Mouse (Mus musculus) limb, embryonic 14.5 days (tissue): ENCODE measurements at regions not wholly inside any gene's neighbourhood (a gene's known extent, or its start where the extent isn't known, plus 50 kb on each side); places are given as distances from the start of the nearest gene placed in this dataset.
A peak's percentile ranks its signal among the peaks of the same experiment; 100 is the strongest.

Source experiments
- ATAC-seq: fragments of 200-750 bp; cut with Nextera tagmentation; 2 replicates; pipeline ENCODE4 v1.8.0; 2017; ENCODE audit warnings: low read depth, moderate number of reproducible peaks, moderate TSS enrichment; ENCODE audit not compliant: low FRiP score
- DNase-seq: peaks from one replicate; pipeline ENCODE4 v3.0.0-alpha.2; 2015; ENCODE audit warnings: low spot score
- H3K27ac ChIP-seq: fragments of 300-500 bp; sonication (generic); replicated peaks from 2 replicates; pipeline ENCODE4 v1.5.1; 2014; ENCODE audit warnings: low read depth, mild to moderate bottlenecking, low read length, moderate library complexity, mixed read lengths
- H3K27me3 ChIP-seq: fragments of 300-500 bp; sonication (generic); 2 replicates; pipeline ENCODE4 v1.6.1; 2014; ENCODE audit warnings: low read length, mixed read lengths; ENCODE audit not compliant: control insufficient read depth, insufficient read depth
- H3K36me3 ChIP-seq: fragments of 300-500 bp; sonication (generic); 2 replicates; pipeline ENCODE4 v1.6.1; 2014; ENCODE audit warnings: mild to moderate bottlenecking, low read length, moderate library complexity, mixed read lengths; ENCODE audit not compliant: control insufficient read depth, insufficient read depth
- H3K4me1 ChIP-seq: fragments of 300-500 bp; sonication (generic); 2 replicates; pipeline ENCODE4 v1.6.1; 2014; ENCODE audit warnings: antibody characterized with exemption, low read length, mixed read lengths; ENCODE audit not compliant: control insufficient read depth, insufficient read depth
- H3K4me2 ChIP-seq: fragments of 300-500 bp; sonication (generic); replicated peaks from 2 replicates; pipeline ENCODE4 v1.6.1; 2014; ENCODE audit warnings: low read depth, mild to moderate bottlenecking, low read length, moderate library complexity; ENCODE audit not compliant: severe bottlenecking
- H3K4me3 ChIP-seq: fragments of 300-500 bp; sonication (generic); replicated peaks from 2 replicates; pipeline ENCODE4 v1.5.1; 2014; ENCODE audit warnings: low read length
- H3K9ac ChIP-seq: fragments of 300-500 bp; sonication (generic); 2 replicates; pipeline ENCODE4 v1.6.1; 2014; ENCODE audit warnings: mild to moderate bottlenecking, low read depth, low read length, moderate library complexity; ENCODE audit not compliant: severe bottlenecking
- H3K9me3 ChIP-seq: fragments of 300-500 bp; sonication (generic); 2 replicates; pipeline ENCODE4 v1.6.1; 2016; ENCODE audit warnings: low read length; ENCODE audit not compliant: control insufficient read depth
- POLR2A ChIP-seq: fragments of 200-500 bp; IDR thresholded peaks from 2 replicates; pipeline ENCODE4 v1.8.0; 2012; ENCODE audit warnings: inconsistent platforms, mild to moderate bottlenecking, moderate library complexity, borderline replicate concordance; ENCODE audit not compliant: insufficient read depth, insufficient read length; ENCODE audit errors: extremely low read depth
- WGBS: fragments of 180-500 bp; shearing (Covaris S2); extraction: QIAGEN DNeasy Blood & Tissue Kit; methylation state at CpG from one replicate; pipeline ENCODE4 v1.1.7; 2014; 5-methylcytosine and 5-hydroxymethylcytosine counted together

- no peaks in the 10 kb centered on the region for H3K27me3 ChIP-seq
- DNase-seq (peak; percentile 86), ATAC-seq (peak; percentile 88)
- H3K9me3 ChIP-seq = no peaks in the 10 kb centered on the region
- H3K4me3 ChIP-seq = no peak overlapping the region
- H3K27ac ChIP-seq = peak overlapping the region; percentile 85
- WGBS = 15% methylated on average over 13 of the region's 13 CpGs
- no peak for TF ChIP-seq POLR2A
- peaks cover 45% of the 10 kb centered on the region for H3K4me1 ChIP-seq
- H3K9ac ChIP-seq = no peak overlapping the region
- H3K36me3 ChIP-seq = no peaks in the 10 kb centered on the region
- H3K4me2 ChIP-seq = no peak overlapping the region
Measured at GRCm38 (mm10) chr17:83913711-83914415, 66.1 kb upstream of the Haao start.

DNA sequence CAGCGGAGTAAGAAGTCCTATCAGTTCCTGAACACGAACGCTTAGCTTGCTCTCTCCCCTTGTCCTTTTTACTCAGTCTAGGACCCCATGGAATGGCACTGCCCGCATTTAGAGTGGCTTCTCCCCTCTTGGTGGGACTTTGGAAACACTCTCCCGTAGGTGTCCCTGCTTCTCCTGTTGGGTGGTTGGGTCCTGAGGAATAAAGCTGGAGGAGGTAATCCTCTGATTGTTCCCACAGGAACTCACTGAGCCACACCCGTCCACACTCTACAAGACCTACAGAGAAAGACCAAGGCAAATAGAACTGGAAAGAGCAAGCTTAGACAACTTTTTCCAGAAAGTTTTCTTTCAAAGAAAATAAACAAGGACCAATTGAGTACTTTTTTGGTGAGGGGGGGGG, 64.7 kb upstream of the Haao start:
- 97% methylated on average over 6 of the region's 6 CpGs for WGBS
- ATAC-seq = no peak
- Histone ChIP-seq H3K9me3 (no peaks in the 10 kb centered on the region), H3K27ac (peak overlapping the region; percentile 85), H3K4me1 (peaks cover 33% of the 10 kb centered on the region), H3K36me3 (no peaks in the 10 kb centered on the region), H3K4me2 (no peak overlapping the region), H3K4me3 (no peak overlapping the region), H3K9ac (no peak overlapping the region), H3K27me3 (no peaks in the 10 kb centered on the region)
- DNase-seq = no peak
- no peak for TF ChIP-seq POLR2A

DNA sequence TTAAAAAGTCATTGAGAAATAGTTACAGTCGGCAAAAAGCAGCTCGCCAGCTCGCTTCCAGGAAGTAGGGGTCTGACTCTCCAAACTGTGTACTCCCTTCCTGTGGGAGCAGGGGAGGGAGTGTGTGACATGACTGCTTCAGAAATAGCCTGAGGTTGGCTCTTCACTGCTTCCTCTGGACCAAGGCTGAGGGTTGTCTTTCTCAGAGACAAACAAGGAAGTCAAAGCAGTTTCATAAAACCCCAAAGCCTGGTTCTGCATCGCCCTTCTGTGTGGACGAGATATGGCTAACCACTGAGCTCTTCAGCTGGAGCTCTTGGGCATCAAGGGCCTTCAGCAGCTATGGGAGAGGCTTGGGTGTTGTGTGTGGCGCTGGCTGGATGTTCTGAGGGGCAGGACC, 61.0 kb upstream of the Haao start:
- Histone ChIP-seq H3K4me1 (peaks cover 6% of the 10 kb centered on the region), H3K9me3 (no peaks in the 10 kb centered on the region), H3K4me3 (no peak overlapping the region), H3K4me2 (no peak overlapping the region), H3K36me3 (no peaks in the 10 kb centered on the region), H3K27ac (no peak overlapping the region), H3K27me3 (no peaks in the 10 kb centered on the region), H3K9ac (no peak overlapping the region)
- 88% methylated on average over 6 of the region's 6 CpGs for WGBS
- no peak for TF ChIP-seq POLR2A
- no peak for ATAC-seq
- DNase-seq = no peak

GRCm38 (mm10) chr17:83907538-83907937, 59.8 kb upstream of the Haao start:
- no peak for ATAC-seq

DNA sequence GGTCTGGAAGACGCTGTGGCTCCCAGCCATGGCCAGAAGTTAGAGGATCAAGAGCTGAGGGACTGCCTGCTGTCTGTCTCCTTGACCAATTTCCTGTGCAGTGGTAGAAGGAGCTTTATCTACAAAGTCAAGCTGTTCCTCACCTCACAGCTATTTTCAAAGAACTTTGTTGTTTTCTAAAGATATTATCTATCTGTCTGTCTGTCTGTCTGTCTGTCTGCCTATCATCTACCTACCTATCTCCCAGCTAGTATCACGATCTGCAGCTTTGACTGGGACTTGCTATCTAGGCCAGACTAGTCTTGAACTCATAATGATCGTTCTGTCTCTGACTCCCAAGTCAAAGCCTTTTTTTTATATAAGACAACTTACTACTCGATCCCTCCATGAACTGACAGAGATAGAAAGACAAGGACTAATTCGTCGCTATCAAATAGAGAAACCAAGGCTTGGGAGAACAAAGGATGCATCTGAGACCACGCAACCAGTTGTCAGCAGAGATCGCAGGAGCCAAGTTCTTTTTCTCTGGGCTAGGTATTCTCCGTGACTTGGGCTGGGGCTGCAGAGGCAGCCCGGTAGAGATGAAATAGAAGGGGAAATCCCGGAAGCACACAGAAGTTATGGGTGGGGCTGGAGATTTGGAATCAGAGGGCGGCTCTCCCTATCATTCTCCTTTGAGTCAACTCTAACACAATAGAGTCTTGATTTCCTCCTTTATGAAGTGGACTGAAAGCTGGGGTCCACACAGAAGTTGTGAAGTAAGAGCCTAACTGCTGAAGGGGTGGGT, 59.2 kb upstream of the Haao start:
- WGBS = 88% methylated on average over 12 of the region's 12 CpGs
- Histone ChIP-seq H3K9me3 (no peaks in the 10 kb centered on the region), H3K4me3 (no peak overlapping the region), H3K4me2 (no peak overlapping the region), H3K9ac (no peak overlapping the region), H3K4me1 (peaks cover 13% of the 10 kb centered on the region), H3K36me3 (no peaks in the 10 kb centered on the region), H3K27me3 (no peaks in the 10 kb centered on the region), H3K27ac (no peak overlapping the region)
- DNase-seq = no peak
- TF ChIP-seq POLR2A = no peak
- no peak for ATAC-seq

More at GRCm38 (mm10) chr17:83907538-83907937, 59.8 kb upstream of the Haao start:
- no peak for DNase-seq
- H3K4me3 ChIP-seq = no peak overlapping the region
- no peak overlapping the region for H3K27ac ChIP-seq
- no peak overlapping the region for H3K9ac ChIP-seq
- TF ChIP-seq POLR2A = no peak
- no peaks in the 10 kb centered on the region for H3K36me3 ChIP-seq
- 77% methylated on average over 3 of the region's 3 CpGs for WGBS
- H3K4me2 ChIP-seq = no peak overlapping the region
- no peaks in the 10 kb centered on the region for H3K27me3 ChIP-seq
- H3K4me1 ChIP-seq = peaks cover 7% of the 10 kb centered on the region
- no peaks in the 10 kb centered on the region for H3K9me3 ChIP-seq
